Mouse (Mus musculus) brain, embryonic 14.5 days (tissue): ENCODE measurements at regions not wholly inside any gene's neighbourhood (a gene's known extent, or its start where the extent isn't known, plus 50 kb on each side); places are given as distances from the start of the nearest gene placed in this dataset.

Experiments used
- CTCF ChIP-seq: fragments of 200-500 bp; IDR thresholded peaks from 2 replicates; pipeline ENCODE4 v1.5.1; 2012; ENCODE audit warnings: inconsistent platforms, mild to moderate bottlenecking, moderate library complexity, borderline replicate concordance; ENCODE audit not compliant: insufficient read depth, insufficient read length; ENCODE audit errors: extremely low read depth
- POLR2A ChIP-seq: fragments of 200-500 bp; IDR thresholded peaks from 2 replicates; pipeline ENCODE4 v1.6.1; 2012; ENCODE audit warnings: mild to moderate bottlenecking, inconsistent platforms, borderline replicate concordance; ENCODE audit not compliant: poor library complexity, insufficient read depth, insufficient read length, severe bottlenecking; ENCODE audit errors: extremely low read depth

DNA sequence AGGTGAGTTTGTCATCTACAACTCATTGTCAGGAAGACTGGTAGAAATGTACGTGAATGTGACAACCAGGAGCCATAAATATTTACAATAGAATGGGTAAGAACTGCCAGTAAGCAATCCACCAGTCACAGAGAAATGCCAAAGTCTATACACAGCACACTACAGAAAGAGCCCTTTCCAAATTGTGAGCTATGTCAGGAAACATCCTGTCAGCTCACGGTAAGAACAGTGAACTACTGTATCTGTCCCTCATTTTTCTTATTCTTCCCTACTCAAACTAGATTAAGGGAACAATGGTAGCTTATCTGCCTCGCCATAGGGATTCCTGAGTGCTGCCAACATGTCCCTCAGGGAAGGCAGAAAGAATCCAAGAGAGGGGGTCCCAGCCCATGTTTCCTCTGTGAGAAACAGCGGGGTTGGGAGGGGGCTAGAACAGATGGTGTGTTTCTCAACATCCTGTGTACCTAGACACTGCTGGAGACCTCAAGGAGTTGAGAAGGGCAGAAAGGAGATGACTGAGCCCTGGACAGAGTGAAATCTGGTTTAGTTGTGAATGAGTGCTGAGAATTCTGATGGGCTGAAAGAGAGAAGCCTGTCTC is 191.6 kb downstream of the Rfpl4b start:
- TF ChIP-seq POLR2A (no peak), CTCF (no peak)
